Mouse (Mus musculus) megakaryocyte, embryonic 14.5 days (primary cell): ENCODE results near the gene Tbc1d9b. TPM values are rescaled to one million over a fixed set of nuclear protein-coding genes. Genes with fewer than 3 reads are reported as not detected.
A peak's percentile ranks its signal among the peaks of the same experiment; 100 is the strongest.

ENCODE experiments used
- H3K27me3 ChIP-seq: replicated peaks from 2 replicates; pipeline ENCODE3; 2012; ENCODE audit warnings: inconsistent platforms
- H3K36me3 ChIP-seq: replicated peaks from 2 replicates; pipeline ENCODE3; 2012; ENCODE audit warnings: low read length, inconsistent platforms, mixed read lengths
- H3K4me1 ChIP-seq: 2 replicates; pipeline ENCODE4 v1.6.1; 2012; ENCODE audit warnings: inconsistent platforms
- H3K4me3 ChIP-seq: replicated peaks from 2 replicates; pipeline ENCODE3; 2012; ENCODE audit warnings: moderate library complexity, mild to moderate bottlenecking, inconsistent platforms
- H3K9me3 ChIP-seq: 2 replicates; pipeline ENCODE4 v1.6.1; 2012; ENCODE audit warnings: inconsistent platforms
- FLI1 ChIP-seq: IDR thresholded peaks from 2 replicates; pipeline ENCODE4 v1.6.1; 2012; ENCODE audit warnings: low read length, inconsistent platforms, mixed read lengths
- GATA1 ChIP-seq: IDR thresholded peaks from 3 replicates; pipeline ENCODE4 v1.6.1; 2012; ENCODE audit warnings: mixed read lengths, low read length, inconsistent platforms, borderline replicate concordance
- polyA plus RNA-seq: library from polyadenylated mRNA; stranded (reverse); fragments of >175 nt; gene quantifications from 2 replicates; pipeline ENCODE4 v1.2.3, GENCODE M21; 2012; ENCODE audit warnings: low replicate concordance; ENCODE audit not compliant: insufficient read depth

Tbc1d9b gene
- polyA plus RNA-seq, 1 experiment = 34.0 TPM

- Histone ChIP-seq H3K4me3 (no peak overlapping the region), H3K27me3 (no peaks in the 10 kb centered on the region), H3K9me3 (no peaks in the 10 kb centered on the region), H3K4me1 (peaks cover 10% of the 10 kb centered on the region; the same call in 1 of the 2 replicates), H3K36me3 (peaks cover 95% of the 10 kb centered on the region)
- no peak for TF ChIP-seq FLI1
- no peak for TF ChIP-seq GATA1
Observed at GRCm38 (mm10) chr11:50151374-50151773, 20.2 kb downstream of the Tbc1d9b start.

DNA sequence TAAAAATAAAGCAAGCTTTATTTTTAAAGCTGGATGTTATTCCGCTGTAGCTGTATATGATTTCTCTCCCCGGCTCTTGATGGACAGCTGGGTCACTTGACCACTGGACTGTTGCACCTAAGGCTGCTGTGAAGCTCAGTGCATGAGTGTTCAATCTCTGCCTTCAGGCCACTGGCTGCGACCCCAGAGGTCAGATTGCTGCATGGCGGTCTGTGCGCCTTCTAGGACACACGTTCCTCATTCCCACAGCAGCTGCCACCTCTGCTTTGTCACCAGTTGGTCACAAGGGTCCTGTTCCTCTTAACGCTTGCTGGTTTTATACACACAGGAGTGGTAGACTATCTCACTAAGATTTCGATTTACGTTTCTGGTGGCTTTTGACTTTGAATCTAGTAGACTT, 23.0 kb downstream of the Tbc1d9b start:
- Histone ChIP-seq H3K36me3 (peaks cover 97% of the 10 kb centered on the region), H3K4me3 (no peak overlapping the region), H3K4me1 (peaks cover 6% of the 10 kb centered on the region; the same call in 1 of the 2 replicates), H3K9me3 (no peaks in the 10 kb centered on the region), H3K27me3 (no peaks in the 10 kb centered on the region)
- no peak for TF ChIP-seq GATA1
- TF ChIP-seq FLI1 = no peak

GRCm38 (mm10) chr11:50154777-50155520, 23.8 kb downstream of the Tbc1d9b start:
- H3K9me3 ChIP-seq = no peaks in the 10 kb centered on the region
- no peak for TF ChIP-seq FLI1
- H3K4me3 ChIP-seq = no peak overlapping the region
- peaks cover 97% of the 10 kb centered on the region for H3K36me3 ChIP-seq
- no peaks in the 10 kb centered on the region for H3K27me3 ChIP-seq
- H3K4me1 ChIP-seq = no peaks in the 10 kb centered on the region; the same call in 1 of the 2 replicates

- H3K9me3 ChIP-seq = no peaks in the 10 kb centered on the region
- peaks cover 97% of the 10 kb centered on the region for H3K36me3 ChIP-seq
- TF ChIP-seq FLI1 (no peak), GATA1 (no peak)
- no peaks in the 10 kb centered on the region for H3K27me3 ChIP-seq
- no peaks in the 10 kb centered on the region; the same call in 1 of the 2 replicates for H3K4me1 ChIP-seq
- no peak overlapping the region for H3K4me3 ChIP-seq
Observed at GRCm38 (mm10) chr11:50155785-50156184, 24.6 kb downstream of the Tbc1d9b start.

GRCm38 (mm10) chr11:50156725-50157258, 25.6 kb downstream of the Tbc1d9b start:
- H3K4me3 ChIP-seq = peak overlapping the region; percentile 33
- H3K27me3 ChIP-seq = no peaks in the 10 kb centered on the region
- TF ChIP-seq FLI1 = no peak
- no peak for TF ChIP-seq GATA1
- H3K9me3 ChIP-seq = no peaks in the 10 kb centered on the region
- peaks cover 97% of the 10 kb centered on the region for H3K36me3 ChIP-seq
- peaks cover 7% of the 10 kb centered on the region for H3K4me1 ChIP-seq

DNA sequence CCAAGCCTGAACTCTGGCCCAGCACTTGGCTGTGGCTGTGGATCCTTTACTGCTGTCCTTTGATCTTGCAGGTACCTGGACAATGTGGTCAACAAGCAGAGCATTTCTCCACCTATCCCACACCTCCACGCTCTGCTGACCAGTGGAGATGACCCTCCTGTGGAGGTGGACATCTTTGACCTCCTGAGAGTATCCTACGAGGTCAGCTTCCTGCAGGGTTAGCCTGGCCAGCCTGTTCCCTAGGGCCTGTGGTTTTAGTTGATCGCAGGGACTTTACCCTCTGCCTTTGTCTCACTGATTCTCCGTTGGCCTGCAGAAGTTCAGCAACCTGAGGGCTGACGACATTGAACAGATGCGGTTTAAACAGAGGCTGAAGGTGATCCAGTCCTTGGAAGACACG, 27.1 kb downstream of the Tbc1d9b start:
- H3K9me3 ChIP-seq = no peaks in the 10 kb centered on the region
- peaks cover 20% of the 10 kb centered on the region for H3K4me1 ChIP-seq
- no peak overlapping the region for H3K4me3 ChIP-seq
- no peaks in the 10 kb centered on the region for H3K27me3 ChIP-seq
- TF ChIP-seq FLI1 = no peak
- no peak for TF ChIP-seq GATA1
- peaks cover 97% of the 10 kb centered on the region for H3K36me3 ChIP-seq

DNA sequence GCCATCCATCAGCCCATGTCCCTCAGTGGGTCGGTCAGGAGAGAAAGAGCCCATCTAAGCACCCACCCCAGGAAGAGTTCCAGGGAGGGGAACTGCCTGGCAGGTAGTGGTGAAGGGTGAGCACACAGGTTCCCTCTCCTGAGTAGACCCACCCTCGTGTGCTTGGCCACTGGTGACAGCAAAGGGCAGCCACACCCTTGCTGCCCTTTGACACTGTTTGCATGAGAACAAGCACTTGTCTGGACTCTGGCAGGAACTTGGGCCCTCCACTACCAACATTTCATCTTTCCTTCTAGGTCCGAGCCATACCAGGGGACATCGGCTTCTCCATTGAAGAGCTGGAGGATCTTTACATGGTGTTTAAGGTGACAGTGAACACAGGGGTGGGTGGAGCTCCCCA, 28.2 kb downstream of the Tbc1d9b start:
- TF ChIP-seq GATA1 (no peak), FLI1 (no peak)
- Histone ChIP-seq H3K36me3 (peaks cover 97% of the 10 kb centered on the region), H3K4me1 (peaks cover 20% of the 10 kb centered on the region), H3K9me3 (no peaks in the 10 kb centered on the region), H3K4me3 (no peak overlapping the region), H3K27me3 (no peaks in the 10 kb centered on the region)

- TF ChIP-seq FLI1 = no peak
- TF ChIP-seq GATA1 = no peak
- Histone ChIP-seq H3K9me3 (no peaks in the 10 kb centered on the region), H3K4me3 (no peak overlapping the region), H3K27me3 (no peaks in the 10 kb centered on the region), H3K4me1 (peaks cover 20% of the 10 kb centered on the region), H3K36me3 (peaks cover 95% of the 10 kb centered on the region)
Observed at GRCm38 (mm10) chr11:50161578-50162304, 30.5 kb downstream of the Tbc1d9b start.

DNA sequence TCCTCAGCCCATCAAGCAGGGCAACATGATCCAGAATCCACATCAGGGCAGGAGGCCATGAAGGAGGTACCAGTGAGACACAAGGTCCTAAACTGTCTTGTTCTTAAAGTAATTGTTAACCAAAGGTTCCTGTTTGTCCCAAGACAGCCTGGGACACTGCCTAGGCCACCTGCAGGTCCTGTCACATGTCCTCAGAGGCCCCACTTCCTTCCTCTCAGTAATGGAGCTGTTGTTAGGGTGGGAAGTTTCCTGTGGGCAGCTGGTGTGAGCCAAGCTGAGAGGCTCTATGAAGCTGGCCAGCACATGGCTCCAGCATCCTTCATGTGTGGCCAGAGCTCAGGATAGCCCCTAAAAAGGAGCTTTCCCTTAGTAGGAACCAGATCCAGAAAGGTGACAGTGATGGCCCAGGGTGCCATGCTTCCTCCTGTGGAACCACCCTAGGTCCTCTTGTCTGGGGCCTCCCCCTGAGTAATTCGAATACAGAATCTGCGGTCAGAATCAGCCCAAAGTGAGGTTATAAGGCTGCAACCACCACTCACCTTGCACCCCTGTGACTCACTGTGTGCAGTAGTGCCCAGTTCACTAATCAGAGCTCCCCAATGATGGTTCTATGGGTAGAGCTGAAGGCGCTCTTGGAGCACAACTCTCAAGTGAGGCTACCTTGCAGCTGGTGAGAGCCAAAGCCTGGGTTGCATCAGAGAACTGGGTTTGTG, 31.3 kb downstream of the Tbc1d9b start:
- peaks cover 88% of the 10 kb centered on the region for H3K36me3 ChIP-seq
- H3K4me3 ChIP-seq = no peak overlapping the region
- peaks cover 20% of the 10 kb centered on the region for H3K4me1 ChIP-seq
- TF ChIP-seq GATA1 (no peak), FLI1 (no peak)
- no peaks in the 10 kb centered on the region for H3K9me3 ChIP-seq
- no peaks in the 10 kb centered on the region for H3K27me3 ChIP-seq
